Mouse (Mus musculus) heart, embryonic 14.5 days (tissue): ENCODE results near the gene Iqub. TPM values are rescaled to one million over a fixed set of nuclear protein-coding genes. Genes with fewer than 3 reads are reported as not detected.

Source experiments
- ATAC-seq: fragments of 200-750 bp; cut with Nextera tagmentation; 2 replicates; pipeline ENCODE4 v1.8.0; 2017; ENCODE audit warnings: low read depth, moderate TSS enrichment; ENCODE audit not compliant: insufficient number of reproducible peaks, insufficient read depth, low FRiP score
- H3K27ac ChIP-seq, 2 experiments: fragments of 200-500 bp in 1 of 2; fragments of 300-500 bp in 1 of 2; sonication (generic) in 1 of 2; replicated peaks in 1 of 2; 2 replicates each; pipeline ENCODE4 v1.5.1; 2012 to 2014; ENCODE audit warnings: low read depth in 2 of 2, low read length in 2 of 2, control low read depth in 1 of 2, mild to moderate bottlenecking in 1 of 2, mixed read lengths in 1 of 2; ENCODE audit not compliant: control insufficient read depth in 1 of 2, insufficient read depth in 1 of 2
- H3K27me3 ChIP-seq: fragments of 300-500 bp; sonication (generic); 2 replicates; pipeline ENCODE4 v1.6.1; 2014; ENCODE audit warnings: mild to moderate bottlenecking, low read length, control low read depth; ENCODE audit not compliant: control insufficient read depth, insufficient read depth
- H3K36me3 ChIP-seq: fragments of 300-500 bp; sonication (generic); 2 replicates; pipeline ENCODE4 v1.6.1; 2014; ENCODE audit warnings: mild to moderate bottlenecking, control low read depth, low read length, mixed read lengths; ENCODE audit not compliant: control insufficient read depth, insufficient read depth
- H3K4me1 ChIP-seq, 2 experiments: fragments of 200-500 bp in 1 of 2; fragments of 300-500 bp in 1 of 2; sonication (generic) in 1 of 2; 2 replicates each; pipeline ENCODE4 v1.6.1; 2012 to 2014; ENCODE audit warnings: low read length in 2 of 2, control low read depth in 1 of 2, mixed read lengths in 1 of 2; ENCODE audit not compliant: control insufficient read depth in 2 of 2, insufficient read depth in 2 of 2
- H3K4me2 ChIP-seq: fragments of 300-500 bp; sonication (generic); 2 replicates; pipeline ENCODE4 v1.6.1; 2014; ENCODE audit warnings: mild to moderate bottlenecking, low read length
- H3K4me3 ChIP-seq, 2 experiments: fragments of 200-500 bp in 1 of 2; fragments of 300-500 bp in 1 of 2; sonication (generic) in 1 of 2; 2 replicates each; pipeline ENCODE4 v1.5.1; 2012 to 2014; ENCODE audit warnings: low read length in 2 of 2, mild to moderate bottlenecking in 2 of 2, control low read depth in 1 of 2, low read depth in 1 of 2, moderate library complexity in 1 of 2; ENCODE audit not compliant: control insufficient read depth in 1 of 2, insufficient read depth in 1 of 2
- H3K9ac ChIP-seq: fragments of 300-500 bp; sonication (generic); 2 replicates; pipeline ENCODE4 v1.6.1; 2014; ENCODE audit warnings: mild to moderate bottlenecking, low read length
- H3K9me3 ChIP-seq: fragments of 300-500 bp; sonication (generic); 2 replicates; pipeline ENCODE4 v1.6.1; 2016; ENCODE audit warnings: low read length, control low read depth; ENCODE audit not compliant: control insufficient read depth
- WGBS: fragments of 180-500 bp; shearing (Covaris S2); extraction: QIAGEN DNeasy Blood & Tissue Kit; methylation state at CpG from one replicate; pipeline ENCODE4 v1.1.7; 2014; 5-methylcytosine and 5-hydroxymethylcytosine counted together
- polyA plus RNA-seq: library from polyadenylated mRNA; unstranded; fragments of >200 nt; fragmentation: Nextera tagmentation; extraction: Ambion mirVana; gene quantifications from 2 replicates; pipeline ENCODE4 v1.2.1, GENCODE M21; 2014

Iqub gene
- polyA plus RNA-seq, 1 experiment from 2014 or later = 0.23 TPM

DNA sequence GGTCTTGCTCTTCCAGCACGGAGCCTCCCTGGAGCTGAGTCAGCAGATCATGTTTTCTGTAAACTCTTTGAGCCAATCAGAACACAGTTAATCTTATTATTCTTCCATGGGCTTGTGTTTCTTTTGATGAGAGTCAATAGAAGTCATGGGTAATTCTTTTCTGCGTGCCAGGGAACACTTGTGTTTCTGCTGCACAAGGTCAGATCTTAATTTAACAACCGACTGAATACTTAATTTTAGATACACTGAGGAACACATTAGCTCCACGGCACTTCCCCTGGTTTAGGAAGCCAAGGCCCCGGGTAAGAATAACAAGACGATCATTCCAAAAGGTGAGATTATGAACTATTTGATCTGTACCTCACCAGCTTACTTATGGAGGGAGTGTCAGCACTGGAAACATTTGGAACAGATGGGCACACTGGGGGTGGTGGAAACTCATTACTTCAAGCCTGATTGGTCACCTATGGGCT lies 28.3 kb upstream of the Iqub start:
- peak overlapping the region; percentile 3; the same call in 1 of the 2 replicates for H3K4me2 ChIP-seq
- H3K9me3 ChIP-seq = no peaks in the 10 kb centered on the region
- H3K27ac ChIP-seq = peak overlapping the region; percentile 14 to 72
- no peak for ATAC-seq
- H3K9ac ChIP-seq = no peak overlapping the region
- WGBS = 13% methylated on average over 6 of the region's 6 CpGs
- peaks cover 9 to 32% of the 10 kb centered on the region in 2 experiments for H3K4me1 ChIP-seq
- no peak overlapping the region for H3K4me3 ChIP-seq
- no peaks in the 10 kb centered on the region for H3K36me3 ChIP-seq
- H3K27me3 ChIP-seq = no peaks in the 10 kb centered on the region

DNA sequence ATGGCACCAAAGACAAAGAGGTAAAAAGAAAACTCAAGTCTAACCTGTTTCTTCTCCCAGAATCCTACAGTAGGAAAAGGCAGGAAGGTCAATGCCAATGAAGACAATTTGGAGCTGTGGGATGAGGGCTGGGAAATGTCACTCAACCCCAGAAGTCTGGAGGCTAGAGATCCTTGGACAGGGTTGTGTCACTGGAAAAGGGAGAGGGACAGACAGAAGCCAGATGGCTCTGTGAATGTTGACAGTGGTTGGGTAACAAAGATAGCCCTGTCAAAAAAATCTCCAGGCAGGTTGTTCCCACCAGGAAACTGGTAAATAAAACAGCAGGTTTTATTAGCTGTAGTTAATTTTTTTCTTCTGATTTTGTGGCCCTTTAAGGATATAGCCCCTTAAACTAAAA lies 27.5 kb upstream of the Iqub start:
- no peaks in the 10 kb centered on the region for H3K9me3 ChIP-seq
- 0 out of 2 replicates have a peak overlapping the region, but pooled peaks have one; percentile 3 for H3K4me2 ChIP-seq
- no peaks in the 10 kb centered on the region for H3K27me3 ChIP-seq
- 0 out of 2 replicates have a peak, but pooled peaks have one; percentile 47 for ATAC-seq
- no peaks in the 10 kb centered on the region for H3K36me3 ChIP-seq
- no peak overlapping the region for H3K9ac ChIP-seq
- peaks cover 9 to 32% of the 10 kb centered on the region in 2 experiments for H3K4me1 ChIP-seq
- peak overlapping the region in 1 of 2 experiments; percentile 72; a peak in 3 of 4 replicates for H3K27ac ChIP-seq
- H3K4me3 ChIP-seq = no peak overlapping the region

DNA sequence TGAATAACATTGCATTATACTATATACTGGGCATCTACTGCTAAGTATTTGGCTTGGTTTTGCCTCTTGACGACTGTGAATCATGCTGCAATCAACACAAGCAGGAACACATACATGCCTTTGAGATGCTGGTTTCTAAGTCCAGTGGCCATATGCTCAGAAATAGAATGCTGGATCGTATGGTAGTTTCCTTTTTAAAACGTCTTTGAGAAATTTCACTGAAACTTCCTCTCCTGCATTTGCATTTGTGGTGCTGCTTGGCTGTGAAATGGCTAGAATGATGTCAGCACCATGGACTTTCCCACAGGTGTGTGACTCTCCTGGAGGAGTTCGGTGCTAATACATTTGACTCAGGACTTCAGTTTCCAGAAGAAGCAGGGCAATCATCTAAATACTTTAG lies 25.2 kb upstream of the Iqub start:
- WGBS = 70% methylated on average over 4 of the region's 4 CpGs
- Histone ChIP-seq H3K4me2 (no peak overlapping the region), H3K27me3 (no peaks in the 10 kb centered on the region), H3K36me3 (no peaks in the 10 kb centered on the region), H3K27ac (no peak overlapping the region), H3K9me3 (no peaks in the 10 kb centered on the region), H3K4me1 (peaks cover 3 to 20% of the 10 kb centered on the region in 2 experiments; a peak in 3 of 4 replicates), H3K9ac (no peak overlapping the region), H3K4me3 (no peak overlapping the region)
- ATAC-seq = no peak

DNA sequence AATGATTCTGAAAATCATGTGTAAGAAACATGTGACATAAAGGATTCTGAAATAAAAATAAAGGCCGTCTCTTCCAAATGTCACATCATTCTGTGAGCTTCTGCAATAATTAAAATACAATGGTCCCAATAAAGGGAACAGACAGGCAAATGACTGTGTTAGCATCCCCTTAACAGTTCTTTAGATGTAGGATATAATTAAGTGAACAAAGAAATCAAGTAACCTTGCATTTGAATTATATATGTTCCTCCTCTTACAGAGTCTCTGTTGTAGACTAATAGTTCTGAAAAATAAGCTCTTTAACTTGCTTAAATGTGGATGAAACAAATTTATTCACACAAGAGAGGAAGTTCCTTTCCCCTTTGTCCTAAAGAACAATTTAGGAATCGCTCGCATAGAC lies 23.6 kb upstream of the Iqub start:
- H3K4me1 ChIP-seq = peaks cover 3 to 19% of the 10 kb centered on the region in 2 experiments; a peak in 3 of 4 replicates
- no peak overlapping the region for H3K4me2 ChIP-seq
- H3K4me3 ChIP-seq = no peak overlapping the region
- WGBS = 84% methylated on average over 3 of the region's 3 CpGs
- H3K9ac ChIP-seq = no peak overlapping the region
- H3K27ac ChIP-seq = no peak overlapping the region
- no peak for ATAC-seq
- H3K27me3 ChIP-seq = no peaks in the 10 kb centered on the region
- no peaks in the 10 kb centered on the region for H3K36me3 ChIP-seq
- no peaks in the 10 kb centered on the region for H3K9me3 ChIP-seq

DNA sequence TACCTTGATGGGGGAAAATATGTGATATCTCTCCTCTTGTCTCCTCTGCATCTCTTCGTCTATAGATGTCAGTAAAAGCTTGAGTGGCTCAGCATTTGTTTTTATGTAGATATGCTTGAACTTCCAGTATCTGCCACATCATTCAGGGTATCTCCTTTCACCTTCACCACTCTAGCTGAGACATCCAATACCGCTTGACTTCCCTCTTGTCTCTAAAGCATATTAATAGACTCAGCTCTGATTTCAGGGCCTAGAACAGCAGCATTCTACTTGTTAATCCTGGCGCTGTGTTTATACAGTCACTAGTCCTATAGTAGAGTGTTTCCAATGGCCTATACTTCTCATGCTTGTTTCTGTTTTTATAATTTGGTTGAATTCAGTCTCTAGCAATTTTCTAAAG lies 17.9 kb upstream of the Iqub start:
- Histone ChIP-seq H3K4me1 (peaks cover 4 to 25% of the 10 kb centered on the region in 2 experiments), H3K36me3 (no peaks in the 10 kb centered on the region), H3K4me2 (no peak overlapping the region), H3K27me3 (no peaks in the 10 kb centered on the region), H3K9ac (no peak overlapping the region), H3K9me3 (no peaks in the 10 kb centered on the region), H3K4me3 (no peak overlapping the region), H3K27ac (no peak overlapping the region)
- 30% methylated on average over 3 of the region's 3 CpGs for WGBS
- no peak for ATAC-seq

DNA sequence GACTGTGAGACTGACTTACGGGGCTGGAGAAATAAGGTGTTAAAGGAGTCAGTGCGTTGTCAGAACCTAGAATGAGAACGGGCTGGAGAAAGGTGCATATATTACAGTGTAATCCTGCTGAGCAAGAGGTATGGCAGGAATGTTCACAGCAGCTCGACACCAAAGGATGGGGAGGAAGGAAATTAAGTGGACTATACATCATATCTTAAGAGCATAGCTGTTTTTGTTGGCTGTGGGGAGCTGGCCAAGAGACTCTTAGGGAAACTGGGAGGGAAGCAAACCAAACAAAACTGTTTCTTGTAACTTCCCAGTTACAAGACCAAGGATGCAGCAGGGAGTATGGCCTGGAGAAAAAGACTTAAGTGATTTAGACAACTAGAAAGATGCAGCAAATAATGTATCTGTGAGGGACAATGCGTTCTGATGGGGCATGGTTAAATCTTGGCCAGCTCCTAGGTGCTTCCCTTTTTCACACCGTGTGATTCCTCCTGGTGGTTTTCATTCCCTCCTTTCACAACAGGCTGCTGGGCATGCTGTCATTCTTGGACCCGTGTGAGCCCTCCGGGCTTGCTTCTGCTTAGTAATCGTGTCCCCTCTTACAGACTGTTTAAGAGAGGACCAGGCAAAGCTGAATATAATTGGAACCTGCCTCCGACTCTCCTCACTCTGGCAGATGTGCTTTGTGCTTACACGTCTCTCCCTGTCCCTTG lies 16.0 kb upstream of the Iqub start:
- ATAC-seq = no peak
- no peaks in the 10 kb centered on the region for H3K27me3 ChIP-seq
- H3K9me3 ChIP-seq = no peaks in the 10 kb centered on the region
- peak overlapping the region; percentile 67 for H3K4me2 ChIP-seq
- peak overlapping the region; percentile 62 for H3K9ac ChIP-seq
- whole genome bisulfite sequencing = 18% methylated on average over 11 of the region's 11 CpGs
- H3K4me3 ChIP-seq = peak overlapping the region; percentile 0 to 27; a peak in 3 of 4 replicates
- H3K27ac ChIP-seq = peak overlapping the region; percentile 29 to 61
- peaks cover 6 to 34% of the 10 kb centered on the region in 2 experiments for H3K4me1 ChIP-seq
- 0 out of 2 replicates have a peak, but pooled peaks cover under 1% of the 10 kb centered on the region for H3K36me3 ChIP-seq

DNA sequence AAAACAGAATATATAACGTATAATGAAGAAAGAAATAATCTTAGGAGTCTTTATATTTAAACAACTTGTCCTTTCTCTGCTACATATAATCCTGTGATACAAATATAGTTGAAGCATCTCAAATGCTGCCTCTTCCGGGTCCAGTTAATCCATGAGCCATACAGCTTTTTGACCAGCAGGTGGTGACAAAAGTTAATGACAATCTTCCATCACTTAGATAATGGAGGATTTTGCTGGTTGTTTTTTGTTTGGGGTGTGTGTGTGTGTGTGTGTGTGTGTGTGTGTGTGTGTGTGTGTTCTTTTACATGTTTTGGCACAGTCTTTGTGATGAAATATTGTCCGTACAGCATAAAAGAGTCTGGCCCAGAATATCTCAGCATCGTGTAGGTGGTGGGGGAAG lies 15.3 kb upstream of the Iqub start:
- peak overlapping the region; percentile 29 to 61; a peak in 3 of 4 replicates for H3K27ac ChIP-seq
- 6% methylated on average over 4 of the region's 4 CpGs for WGBS
- H3K4me3 ChIP-seq = peak overlapping the region; percentile 0 to 27; a peak in 3 of 4 replicates
- H3K36me3 ChIP-seq = peaks cover 7% of the 10 kb centered on the region; the same call in 1 of the 2 replicates
- peaks cover 7 to 36% of the 10 kb centered on the region in 2 experiments for H3K4me1 ChIP-seq
- H3K4me2 ChIP-seq = peak overlapping the region; percentile 67
- no peak for ATAC-seq
- no peaks in the 10 kb centered on the region for H3K27me3 ChIP-seq
- peak overlapping the region; percentile 62 for H3K9ac ChIP-seq
- H3K9me3 ChIP-seq = no peaks in the 10 kb centered on the region

DNA sequence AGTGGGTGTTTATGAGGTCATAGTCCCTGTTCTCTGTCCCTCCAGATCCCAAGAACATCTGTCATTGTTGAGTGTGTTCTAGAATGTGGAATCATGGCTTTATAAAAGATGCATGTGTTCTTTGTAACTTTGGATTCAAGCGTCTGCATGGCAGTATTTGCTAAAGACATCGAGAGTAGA lies 13.1 kb upstream of the Iqub start, which contains the start of gene Asb15:
Gene Asb15 (plus strand): TSS at position 81 of the 180 bp plus-strand sequence.
- Histone ChIP-seq H3K9me3 (no peaks in the 10 kb centered on the region), H3K4me1 (peaks cover 7 to 33% of the 10 kb centered on the region in 2 experiments), H3K27ac (peak within 1 kb of the TSS; percentile 53 to 61), H3K36me3 (peaks cover 26% of the 10 kb centered on the region), H3K4me2 (peak within 1 kb of the TSS; percentile 72), H3K27me3 (no peaks in the 10 kb centered on the region), H3K4me3 (peak within 1 kb of the TSS; percentile 77), H3K9ac (peak within 1 kb of the TSS; percentile 85)
- no peak for ATAC-seq
- 47% methylated on average over 2 of the region's 2 CpGs for WGBS
